Mouse (Mus musculus) layer of hippocampus, postnatal 25 days (tissue): ENCODE measurements around the gene Sema4g. TPM values are rescaled to one million over a fixed set of nuclear protein-coding genes. Genes with fewer than 3 reads are reported as not detected.

Source experiments
- DNase-seq, 2 experiments: peaks; one replicate each; pipeline ENCODE4 v3.0.0; 2022; ENCODE audit warnings: mixed read lengths in 2 of 2, low spot score in 1 of 2; ENCODE audit errors: extremely low spot score in 1 of 2
- total RNA-seq, 2 experiments: library from RNA; stranded (reverse); gene quantifications; 2 replicates each; pipeline ENCODE4 v1.2.3; 2021

The Sema4g gene
- total RNA-seq, 2 experiments from 2014 or later: 24.8 to 29.1 TPM

GRCm38 (mm10) chr19:45003740-45004516 lies 15.0 kb downstream of the Sema4g start:
- no peak for DNase-seq

GRCm38 (mm10) chr19:45005444-45005843 lies 16.5 kb downstream of the Sema4g start, which contains the start of gene Twnk:
Twnk (plus strand) TSS chr19:45005663.
- no peak for DNase-seq

GRCm38 (mm10) chr19:45005957-45006712 lies 17.2 kb downstream of the Sema4g start, which contains the start of gene Mrpl43:
Mrpl43 (minus strand) TSS chr19:45006442.
- peak; percentile 97 to 98 for DNase-seq

GRCm38 (mm10) chr19:45007021-45007420 lies 18.1 kb downstream of the Sema4g start:
- no peak for DNase-seq

- DNase-seq: no peak
These were observed 18.7 kb downstream of the Sema4g start for GRCm38 (mm10) chr19:45007425-45008191.

- no peak for DNase-seq
These were observed 21.7 kb downstream of the Sema4g start for GRCm38 (mm10) chr19:45010646-45011045.

GRCm38 (mm10) chr19:45012219-45012618 lies 23.3 kb downstream of the Sema4g start:
- no peak for DNase-seq

- no peak for DNase-seq
These were observed 23.7 kb downstream of the Sema4g start for GRCm38 (mm10) chr19:45012636-45013035.

- DNase-seq: no peak
These were observed 24.8 kb downstream of the Sema4g start for GRCm38 (mm10) chr19:45013581-45014225.

- DNase-seq: no peak
These were observed 25.6 kb downstream of the Sema4g start, which contains the start of gene Lzts2 for GRCm38 (mm10) chr19:45014335-45014971. Lzts2 (plus strand) TSS chr19:45014414.

GRCm38 (mm10) chr19:45014981-45015402 lies 26.1 kb downstream of the Sema4g start:
- no peak for DNase-seq

- DNase-seq: no peak
These were observed 26.8 kb downstream of the Sema4g start for GRCm38 (mm10) chr19:45015518-45016281.

- DNase-seq: peak in 1 of 2 experiments; percentile 56
These were observed 27.7 kb downstream of the Sema4g start for GRCm38 (mm10) chr19:45016341-45017215.

GRCm38 (mm10) chr19:45017216-45017771 lies 28.4 kb downstream of the Sema4g start:
- peak; percentile 65 to 67 for DNase-seq

GRCm38 (mm10) chr19:45017909-45018308 lies 29.0 kb downstream of the Sema4g start:
- peak; percentile 65 to 70 for DNase-seq

GRCm38 (mm10) chr19:45018351-45018831 lies 29.5 kb downstream of the Sema4g start:
- DNase-seq: no peak

- DNase-seq: no peak
These were observed 31.4 kb downstream of the Sema4g start for GRCm38 (mm10) chr19:45020348-45020747.
